Mouse (Mus musculus): Measurements from ENCODE around the gene Slu7.

Slu7 gene

GRCm38 (mm10) chr11:43424386-43424785, 9.2 kb upstream of the Slu7 start:
- DNase-seq (ENCODE audit: extremely low spot score, low spot score): no peak

- no peak for DNase-seq (ENCODE audit: extremely low spot score, low spot score)
Observed at GRCm38 (mm10) chr11:43425166-43425709, 8.3 kb upstream of the Slu7 start.

GRCm38 (mm10) chr11:43425824-43426413, 7.6 kb upstream of the Slu7 start, which contains the start of gene Pttg1:
Gene Pttg1 (minus strand): TSS chr11:43426251.
- peak; percentile 72 for DNase-seq (ENCODE audit: extremely low spot score, low spot score)

- peak; percentile 22 for DNase-seq (ENCODE audit: extremely low spot score, low spot score)
Observed at GRCm38 (mm10) chr11:43426414-43426884, 7.1 kb upstream of the Slu7 start.

GRCm38 (mm10) chr11:43434024-43434407, 472 bp downstream of the Slu7 start:
- no peak for DNase-seq (ENCODE audit: extremely low spot score, low spot score)

- no peak for DNase-seq (ENCODE audit: extremely low spot score, low spot score)
Observed at GRCm38 (mm10) chr11:43441121-43441520, 7.6 kb downstream of the Slu7 start.

- no peak for DNase-seq (ENCODE audit: extremely low spot score, low spot score)
Observed at GRCm38 (mm10) chr11:43443183-43443582, 9.6 kb downstream of the Slu7 start.

- no peak for DNase-seq (ENCODE audit: extremely low spot score, low spot score)
Observed at GRCm38 (mm10) chr11:43449916-43450315, 16.4 kb downstream of the Slu7 start.

- DNase-seq (ENCODE audit: extremely low spot score, low spot score): no peak
Observed at GRCm38 (mm10) chr11:43451322-43451721, 17.8 kb downstream of the Slu7 start.

- no peak for DNase-seq (ENCODE audit: extremely low spot score, low spot score)
Observed at GRCm38 (mm10) chr11:43452266-43452665, 18.7 kb downstream of the Slu7 start.

GRCm38 (mm10) chr11:43463204-43463603, 29.7 kb downstream of the Slu7 start:
- no peak for DNase-seq (ENCODE audit: extremely low spot score, low spot score)

GRCm38 (mm10) chr11:43470118-43470517, 36.6 kb downstream of the Slu7 start:
- no peak for DNase-seq (ENCODE audit: extremely low spot score, low spot score)

- DNase-seq (ENCODE audit: extremely low spot score, low spot score): no peak
Observed at GRCm38 (mm10) chr11:43470881-43471820, 37.6 kb downstream of the Slu7 start.

- DNase-seq (ENCODE audit: extremely low spot score, low spot score): no peak
Observed at GRCm38 (mm10) chr11:43473115-43473514, 39.6 kb downstream of the Slu7 start.

- DNase-seq (ENCODE audit: extremely low spot score, low spot score): no peak
Observed at GRCm38 (mm10) chr11:43473635-43474224, 40.2 kb downstream of the Slu7 start.

GRCm38 (mm10) chr11:43474225-43474774, 40.8 kb downstream of the Slu7 start, which contains the start of gene C1qtnf2:
Gene C1qtnf2 (plus strand): TSS chr11:43474276.
- DNase-seq (ENCODE audit: extremely low spot score, low spot score): peak; percentile 53

- no peak for DNase-seq (ENCODE audit: extremely low spot score, low spot score)
Observed at GRCm38 (mm10) chr11:43479376-43479775, 45.8 kb downstream of the Slu7 start.

- DNase-seq (ENCODE audit: extremely low spot score, low spot score): no peak
Observed at GRCm38 (mm10) chr11:43480561-43480960, 47.0 kb downstream of the Slu7 start.

GRCm38 (mm10) chr11:43481672-43482522, 48.4 kb downstream of the Slu7 start:
- DNase-seq (ENCODE audit: extremely low spot score, low spot score): no peak

- no peak for DNase-seq (ENCODE audit: extremely low spot score, low spot score)
Observed at GRCm38 (mm10) chr11:43483122-43483792, 49.7 kb downstream of the Slu7 start.

Measured in neural tube, embryonic 10.5 days (tissue).